Mouse (Mus musculus) lung, postnatal 25 days (tissue): Measurements from ENCODE around the gene Cdhr1.
A peak's percentile ranks its signal among the peaks of the same experiment; 100 is the strongest.

Experiments
- DNase-seq: peaks from one replicate; pipeline ENCODE4 v3.0.0; 2022; ENCODE audit warnings: low spot score

Gene Cdhr1

DNA sequence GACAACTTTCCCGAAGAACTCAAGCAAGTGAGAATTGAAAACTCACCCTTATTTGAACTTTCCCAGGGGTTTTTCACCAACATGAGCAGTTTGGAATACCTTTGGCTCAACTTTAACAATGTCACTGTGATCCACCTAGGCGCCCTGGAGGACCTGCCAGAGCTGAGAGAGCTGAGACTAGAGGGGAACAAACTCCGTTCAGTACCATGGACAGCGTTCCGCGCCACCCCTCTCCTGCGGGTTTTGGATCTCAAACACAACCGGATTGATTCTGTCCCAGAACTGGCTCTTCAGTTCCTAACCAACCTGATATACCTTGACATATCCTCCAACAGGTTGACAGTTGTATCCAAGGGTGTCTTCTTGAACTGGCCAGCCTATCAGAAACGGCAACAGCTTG is 29.6 kb downstream of the Cdhr1 start:
- DNase-seq = peak; percentile 3

GRCm38 (mm10) chr14:37067629-37068028 is 30.5 kb downstream of the Cdhr1 start, which contains the start of gene Lrit2:
Gene Lrit2 (plus strand): TSS chr14:37067929.
- no peak for DNase-seq

DNA sequence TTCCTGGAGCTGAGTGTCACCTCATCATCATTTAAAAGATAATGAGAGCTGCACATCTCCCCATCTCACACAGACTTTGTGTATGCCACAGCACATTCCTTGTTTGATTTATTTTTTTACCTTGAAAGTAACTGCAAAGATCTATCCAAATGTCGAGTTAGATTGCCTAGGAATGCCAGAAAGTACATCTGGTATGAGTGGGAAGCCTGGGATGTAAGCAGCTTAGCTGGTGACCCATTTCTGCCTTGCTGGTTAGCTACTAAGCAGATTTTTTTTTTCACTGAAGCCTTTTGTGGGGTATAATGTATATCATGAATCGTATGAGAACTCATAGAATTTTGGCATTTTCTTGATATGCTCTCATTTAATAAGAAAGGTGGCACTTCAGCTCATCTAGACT is 31.5 kb downstream of the Cdhr1 start:
- no peak for DNase-seq

GRCm38 (mm10) chr14:37064849-37065248 is 33.3 kb downstream of the Cdhr1 start:
- no peak for DNase-seq

DNA sequence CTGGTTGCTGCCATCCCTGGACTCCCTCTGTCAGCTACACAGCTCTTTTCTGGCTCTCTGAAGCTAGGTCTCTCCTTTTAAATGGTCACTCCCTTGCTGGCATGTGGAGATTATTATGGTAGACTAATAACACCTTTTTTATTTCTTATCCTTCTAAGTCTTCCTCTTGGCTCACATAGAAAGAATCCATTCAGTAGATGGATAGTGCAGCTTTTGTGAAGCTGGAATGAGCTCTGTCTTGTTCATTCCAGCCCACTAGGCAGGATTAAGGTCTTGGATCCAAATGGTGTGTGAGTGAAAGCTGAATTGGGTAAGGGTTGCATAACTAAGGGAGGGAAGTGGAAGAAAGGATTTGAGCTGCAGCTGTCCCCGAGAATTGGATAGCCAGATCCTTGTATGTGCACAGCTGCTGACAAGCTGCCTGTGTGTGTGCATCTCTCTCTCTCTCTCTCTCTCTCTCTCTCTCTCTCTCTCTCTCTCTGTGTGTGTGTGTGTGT is 49.2 kb downstream of the Cdhr1 start, which contains the start of gene Rgr:
Rgr (minus strand) TSS at position 51 of the 497 bp plus-strand sequence.
- DNase-seq = no peak

GRCm38 (mm10) chr14:37034432-37034831 is 63.7 kb downstream of the Cdhr1 start:
- no peak for DNase-seq

DNA sequence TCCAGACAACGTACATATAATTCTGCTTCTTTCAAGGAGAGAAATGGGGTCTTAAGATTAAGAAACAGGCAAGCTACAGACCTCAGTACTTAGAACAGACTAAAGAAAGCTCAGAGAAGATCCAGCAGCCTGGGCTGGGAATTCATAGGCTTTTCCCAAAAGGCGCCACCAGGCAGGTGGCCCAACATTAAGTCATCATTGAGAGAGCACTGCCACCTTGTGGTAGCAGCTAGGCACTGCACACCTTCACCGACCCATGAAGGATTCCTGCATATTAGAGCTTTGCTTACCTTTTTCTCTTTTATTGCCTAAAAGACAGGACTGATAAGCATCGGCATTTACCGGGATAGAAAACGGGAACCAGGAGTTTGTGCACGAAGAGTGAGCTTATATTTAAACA is 64.9 kb downstream of the Cdhr1 start:
- DNase-seq = peak; percentile 59

DNA sequence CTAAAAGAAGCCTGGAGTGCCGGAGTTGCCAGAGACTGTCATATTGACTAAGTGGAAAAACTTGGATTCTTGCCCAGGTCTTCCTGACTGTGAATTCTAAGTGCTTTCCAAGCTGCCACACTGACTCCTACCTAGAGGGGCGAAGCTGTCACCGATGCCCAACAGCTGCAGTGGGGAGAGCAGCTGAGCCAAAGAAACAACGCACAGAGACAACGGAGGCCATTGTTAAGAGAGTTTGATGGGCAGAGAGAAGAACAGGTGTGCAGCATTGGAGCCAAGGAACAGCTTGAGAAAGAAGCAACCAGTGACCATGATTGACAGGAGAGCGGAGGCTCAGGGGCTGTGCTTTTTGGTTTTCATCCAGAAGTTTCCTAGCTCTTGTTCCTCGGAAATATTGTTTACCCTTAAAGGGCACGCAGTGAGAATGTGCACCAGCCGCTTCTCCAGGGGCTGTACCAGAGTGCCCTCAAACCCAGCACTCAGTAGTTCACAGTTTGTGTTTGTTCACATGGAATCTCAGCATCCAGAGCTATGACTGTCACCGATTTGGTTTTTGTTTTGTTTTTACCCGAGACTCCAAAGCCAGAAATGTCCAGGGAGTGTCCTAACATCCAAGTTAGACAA is 65.6 kb downstream of the Cdhr1 start:
- DNase-seq = no peak

GRCm38 (mm10) chr14:37028555-37028954 is 69.6 kb downstream of the Cdhr1 start:
- DNase-seq = no peak

- DNase-seq = no peak
Measured at GRCm38 (mm10) chr14:37027951-37028350, 70.2 kb downstream of the Cdhr1 start.
